Mouse (Mus musculus): ENCODE measurements around the gene Per1. TPM values are rescaled to one million over a fixed set of nuclear protein-coding genes. Genes with fewer than 3 reads are reported as not detected.

Per1 gene
- polyA plus RNA-seq, 1 experiment from 2014 or later, result 10.5 TPM

DNA sequence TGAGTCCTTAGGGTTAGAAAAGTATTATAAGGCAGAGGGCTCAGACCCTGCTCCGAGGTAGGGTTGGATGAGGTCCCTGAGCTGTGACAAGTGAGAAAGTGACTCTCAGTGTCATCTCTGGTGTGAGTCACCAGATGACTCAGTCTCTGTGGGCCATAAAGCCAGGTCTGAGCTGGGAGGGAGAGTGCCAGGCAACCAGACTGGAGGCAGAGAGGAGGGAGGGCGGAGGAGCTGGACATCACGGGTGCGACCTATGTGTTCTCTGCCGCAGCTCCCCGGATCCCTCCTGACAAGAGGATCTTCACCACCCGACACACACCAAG lies 7.3 kb downstream of the Per1 start:
- Histone ChIP-seq H3K4me3 (ENCODE audit: low read depth, low read length) (no peak overlapping the region), H3K4me1 (ENCODE audit: control insufficient read depth, insufficient read depth, low read length) (peaks cover 23% of the 10 kb centered on the region), H3K9me3 (ENCODE audit: control insufficient read depth, low read depth, low read length) (no peaks in the 10 kb centered on the region), H3K27ac (ENCODE audit: low read length) (no peak overlapping the region), H3K36me3 (ENCODE audit: control insufficient read depth, insufficient read depth, low read length) (peaks cover 59% of the 10 kb centered on the region), H3K27me3 (ENCODE audit: control insufficient read depth, insufficient read depth, low read length) (no peaks in the 10 kb centered on the region), H3K9ac (replicated peaks; ENCODE audit: low read depth, low read length) (no peak overlapping the region), H3K4me2 (replicated peaks; ENCODE audit: low read depth, low read length) (no peak overlapping the region)
- ATAC-seq (ENCODE audit: insufficient number of reproducible peaks, insufficient read depth, low FRiP score, low read depth), result no peak
- 95% methylated on average over 7 of the region's 7 CpGs for whole genome bisulfite sequencing

DNA sequence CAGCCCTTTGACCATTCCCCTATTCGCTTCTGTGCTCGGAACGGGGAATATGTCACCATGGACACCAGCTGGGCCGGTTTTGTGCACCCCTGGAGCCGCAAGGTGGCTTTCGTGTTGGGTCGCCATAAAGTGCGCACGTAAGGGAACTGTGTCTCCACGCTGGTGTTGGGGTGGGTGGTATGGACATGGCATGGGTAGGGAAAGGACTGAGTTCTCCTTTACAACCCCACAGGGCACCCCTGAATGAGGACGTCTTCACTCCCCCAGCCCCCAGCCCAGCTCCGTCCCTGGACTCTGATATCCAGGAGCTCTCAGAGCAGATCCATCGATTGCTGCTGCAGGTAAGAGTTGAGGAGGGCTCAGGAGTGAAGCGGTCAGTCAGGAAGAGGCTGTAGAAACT lies 8.1 kb downstream of the Per1 start:
- H3K27me3 ChIP-seq (ENCODE audit: control insufficient read depth, insufficient read depth, low read length), result no peaks in the 10 kb centered on the region
- peaks cover 64% of the 10 kb centered on the region for H3K36me3 ChIP-seq (ENCODE audit: control insufficient read depth, insufficient read depth, low read length)
- H3K4me2 ChIP-seq (replicated peaks; ENCODE audit: low read depth, low read length), result no peak overlapping the region
- H3K9me3 ChIP-seq (ENCODE audit: control insufficient read depth, low read depth, low read length), result no peaks in the 10 kb centered on the region
- H3K4me1 ChIP-seq (ENCODE audit: control insufficient read depth, insufficient read depth, low read length), result peaks cover 15% of the 10 kb centered on the region
- H3K27ac ChIP-seq (ENCODE audit: low read length), result no peak overlapping the region
- no peak overlapping the region for H3K4me3 ChIP-seq (ENCODE audit: low read depth, low read length)
- H3K9ac ChIP-seq (replicated peaks; ENCODE audit: low read depth, low read length), result no peak overlapping the region
- 94% methylated on average over 14 of the region's 14 CpGs for WGBS
- ATAC-seq (ENCODE audit: insufficient number of reproducible peaks, insufficient read depth, low FRiP score, low read depth), result no peak

DNA sequence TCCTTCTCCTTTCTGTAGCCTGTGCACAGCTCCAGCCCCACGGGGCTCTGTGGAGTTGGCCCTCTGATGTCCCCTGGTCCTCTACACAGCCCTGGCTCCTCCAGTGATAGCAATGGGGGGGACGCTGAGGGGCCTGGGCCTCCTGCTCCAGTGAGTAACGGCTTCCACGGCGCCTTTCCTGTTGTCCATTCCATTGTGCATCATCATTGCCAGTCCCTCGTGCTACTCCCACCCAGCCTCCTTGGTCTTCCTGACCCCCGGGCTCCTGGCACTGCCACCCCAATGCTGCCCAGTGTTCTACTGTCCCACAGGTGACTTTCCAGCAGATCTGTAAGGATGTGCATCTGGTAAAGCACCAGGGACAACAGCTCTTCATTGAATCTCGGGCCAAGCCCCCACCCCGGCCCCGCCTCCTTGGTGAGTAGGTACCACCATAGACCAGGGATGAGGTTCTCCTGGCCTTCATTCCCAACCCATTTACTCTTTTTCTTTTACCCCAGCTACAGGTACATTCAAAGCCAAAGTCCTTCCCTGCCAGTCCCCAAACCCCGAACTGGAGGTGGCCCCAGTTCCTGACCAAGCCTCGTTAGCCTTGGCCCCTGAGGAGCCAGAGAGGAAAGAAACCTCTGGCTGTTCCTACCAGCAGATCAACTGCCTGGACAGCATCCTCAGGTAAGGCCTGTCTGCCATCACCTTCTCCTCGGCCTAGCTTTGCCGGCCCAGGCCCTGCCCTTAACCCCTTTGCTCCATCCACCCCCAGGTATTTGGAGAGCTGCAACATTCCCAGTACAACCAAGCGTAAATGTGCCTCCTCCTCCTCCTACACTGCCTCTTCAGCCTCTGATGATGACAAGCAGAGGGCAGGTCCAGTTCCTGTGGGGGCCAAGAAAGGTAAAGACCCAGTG lies 8.8 kb downstream of the Per1 start:
- Histone ChIP-seq H3K36me3 (ENCODE audit: control insufficient read depth, insufficient read depth, low read length) (peaks cover 70% of the 10 kb centered on the region), H3K4me2 (replicated peaks; ENCODE audit: low read depth, low read length) (no peak overlapping the region), H3K27ac (ENCODE audit: low read length) (no peak overlapping the region), H3K4me3 (ENCODE audit: low read depth, low read length) (no peak overlapping the region), H3K9ac (replicated peaks; ENCODE audit: low read depth, low read length) (no peak overlapping the region), H3K27me3 (ENCODE audit: control insufficient read depth, insufficient read depth, low read length) (no peaks in the 10 kb centered on the region), H3K4me1 (ENCODE audit: control insufficient read depth, insufficient read depth, low read length) (peaks cover 10% of the 10 kb centered on the region; the same call in 1 of the 2 replicates), H3K9me3 (ENCODE audit: control insufficient read depth, low read depth, low read length) (no peaks in the 10 kb centered on the region)
- ATAC-seq (ENCODE audit: insufficient number of reproducible peaks, insufficient read depth, low FRiP score, low read depth), result no peak
- 91% methylated on average over 15 of the region's 15 CpGs for WGBS

GRCm38 (mm10) chr11:69104487-69104886 lies 9.5 kb downstream of the Per1 start:
- Histone ChIP-seq H3K36me3 (ENCODE audit: control insufficient read depth, insufficient read depth, low read length) (peaks cover 77% of the 10 kb centered on the region), H3K9ac (replicated peaks; ENCODE audit: low read depth, low read length) (no peak overlapping the region), H3K27me3 (ENCODE audit: control insufficient read depth, insufficient read depth, low read length) (no peaks in the 10 kb centered on the region), H3K4me2 (replicated peaks; ENCODE audit: low read depth, low read length) (no peak overlapping the region), H3K27ac (ENCODE audit: low read length) (no peak overlapping the region), H3K4me3 (ENCODE audit: low read depth, low read length) (no peak overlapping the region), H3K9me3 (ENCODE audit: control insufficient read depth, low read depth, low read length) (no peaks in the 10 kb centered on the region), H3K4me1 (ENCODE audit: control insufficient read depth, insufficient read depth, low read length) (peaks cover 6% of the 10 kb centered on the region; the same call in 1 of the 2 replicates)
- WGBS, result 88% methylated on average over 14 of the region's 14 CpGs
- no peak for ATAC-seq (ENCODE audit: insufficient number of reproducible peaks, insufficient read depth, low FRiP score, low read depth)

DNA sequence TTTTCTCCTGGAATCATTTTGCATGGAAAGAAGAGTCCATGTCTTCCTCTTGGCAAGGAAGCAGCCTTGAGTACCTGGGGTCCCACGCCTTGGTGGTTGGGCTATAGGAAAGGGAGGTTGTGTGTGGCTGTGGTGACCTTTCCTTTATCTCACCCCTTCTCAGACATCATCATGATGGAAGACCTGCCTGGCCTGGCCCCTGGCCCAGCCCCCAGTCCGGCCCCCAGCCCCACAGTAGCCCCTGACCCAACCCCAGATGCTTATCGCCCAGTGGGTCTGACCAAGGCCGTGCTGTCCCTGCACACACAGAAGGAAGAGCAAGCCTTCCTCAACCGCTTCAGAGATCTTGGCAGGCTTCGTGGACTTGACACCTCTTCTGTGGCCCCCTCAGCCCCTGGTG lies 10.2 kb downstream of the Per1 start:
- Histone ChIP-seq H3K4me1 (ENCODE audit: control insufficient read depth, insufficient read depth, low read length) (0 out of 2 replicates have a peak, but pooled peaks cover 5% of the 10 kb centered on the region), H3K27me3 (ENCODE audit: control insufficient read depth, insufficient read depth, low read length) (no peaks in the 10 kb centered on the region), H3K9ac (replicated peaks; ENCODE audit: low read depth, low read length) (no peak overlapping the region), H3K4me3 (ENCODE audit: low read depth, low read length) (no peak overlapping the region), H3K9me3 (ENCODE audit: control insufficient read depth, low read depth, low read length) (no peaks in the 10 kb centered on the region), H3K4me2 (replicated peaks; ENCODE audit: low read depth, low read length) (no peak overlapping the region), H3K27ac (ENCODE audit: low read length) (no peak overlapping the region), H3K36me3 (ENCODE audit: control insufficient read depth, insufficient read depth, low read length) (peaks cover 79% of the 10 kb centered on the region)
- WGBS, result 81% methylated on average over 6 of the region's 6 CpGs
- no peak for ATAC-seq (ENCODE audit: insufficient number of reproducible peaks, insufficient read depth, low FRiP score, low read depth)

DNA sequence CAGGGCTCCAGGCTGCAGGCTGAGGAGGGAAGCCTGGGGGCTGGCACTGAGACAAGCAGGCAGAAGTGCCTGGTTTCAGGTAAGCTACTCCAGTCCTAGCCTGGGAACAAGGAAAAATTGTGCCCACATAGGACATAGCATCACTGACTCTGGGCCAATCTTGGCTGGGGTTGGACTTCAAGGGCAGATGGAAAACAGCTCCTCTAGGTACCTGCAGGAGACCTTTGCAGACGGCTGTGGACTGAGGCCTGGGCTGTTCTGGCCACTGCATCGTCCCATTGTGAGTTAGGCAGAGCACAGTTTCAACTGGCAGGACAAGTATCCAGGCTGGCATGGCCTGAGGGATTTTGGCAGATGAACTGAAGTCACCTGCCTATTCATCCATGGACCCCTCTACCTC lies 10.8 kb downstream of the Per1 start:
- Histone ChIP-seq H3K36me3 (ENCODE audit: control insufficient read depth, insufficient read depth, low read length) (peaks cover 77% of the 10 kb centered on the region), H3K27ac (ENCODE audit: low read length) (no peak overlapping the region), H3K4me1 (ENCODE audit: control insufficient read depth, insufficient read depth, low read length) (no peaks in the 10 kb centered on the region), H3K9me3 (ENCODE audit: control insufficient read depth, low read depth, low read length) (no peaks in the 10 kb centered on the region), H3K4me2 (replicated peaks; ENCODE audit: low read depth, low read length) (no peak overlapping the region), H3K9ac (replicated peaks; ENCODE audit: low read depth, low read length) (no peak overlapping the region), H3K27me3 (ENCODE audit: control insufficient read depth, insufficient read depth, low read length) (no peaks in the 10 kb centered on the region), H3K4me3 (ENCODE audit: low read depth, low read length) (no peak overlapping the region)
- no peak for ATAC-seq (ENCODE audit: insufficient number of reproducible peaks, insufficient read depth, low FRiP score, low read depth)
- WGBS, result 85% methylated on average over 2 of the region's 2 CpGs

DNA sequence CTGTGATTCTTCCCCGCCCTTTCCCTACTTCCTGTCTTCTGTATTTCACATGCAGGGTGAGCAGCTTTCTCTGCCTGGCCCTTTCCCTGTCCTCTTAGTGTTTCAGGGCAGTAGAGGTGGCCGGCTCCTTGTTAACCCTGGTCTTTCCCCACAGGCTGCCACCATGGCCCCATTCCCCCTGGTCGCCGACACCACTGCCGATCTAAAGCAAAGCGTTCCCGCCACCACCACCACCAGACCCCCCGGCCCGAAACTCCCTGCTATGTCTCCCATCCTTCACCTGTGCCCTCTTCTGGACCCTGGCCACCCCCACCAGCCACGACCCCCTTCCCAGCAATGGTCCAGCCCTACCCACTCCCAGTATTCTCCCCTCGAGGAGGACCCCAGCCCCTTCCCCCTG lies 11.3 kb downstream of the Per1 start:
- Histone ChIP-seq H3K9ac (replicated peaks; ENCODE audit: low read depth, low read length) (no peak overlapping the region), H3K4me3 (ENCODE audit: low read depth, low read length) (no peak overlapping the region), H3K27ac (ENCODE audit: low read length) (no peak overlapping the region), H3K9me3 (ENCODE audit: control insufficient read depth, low read depth, low read length) (no peaks in the 10 kb centered on the region), H3K36me3 (ENCODE audit: control insufficient read depth, insufficient read depth, low read length) (peaks cover 72% of the 10 kb centered on the region), H3K4me2 (replicated peaks; ENCODE audit: low read depth, low read length) (no peak overlapping the region), H3K27me3 (ENCODE audit: control insufficient read depth, insufficient read depth, low read length) (no peaks in the 10 kb centered on the region), H3K4me1 (ENCODE audit: control insufficient read depth, insufficient read depth, low read length) (no peaks in the 10 kb centered on the region)
- 92% methylated on average over 11 of the region's 11 CpGs for WGBS
- ATAC-seq (ENCODE audit: insufficient number of reproducible peaks, insufficient read depth, low FRiP score, low read depth), result no peak

- H3K27me3 ChIP-seq (ENCODE audit: control insufficient read depth, insufficient read depth, low read length), result no peaks in the 10 kb centered on the region
- H3K4me3 ChIP-seq (ENCODE audit: low read depth, low read length), result no peak overlapping the region
- H3K4me1 ChIP-seq (ENCODE audit: control insufficient read depth, insufficient read depth, low read length), result no peaks in the 10 kb centered on the region
- H3K4me2 ChIP-seq (replicated peaks; ENCODE audit: low read depth, low read length), result no peak overlapping the region
- ATAC-seq (ENCODE audit: insufficient number of reproducible peaks, insufficient read depth, low FRiP score, low read depth), result no peak
- no peaks in the 10 kb centered on the region for H3K9me3 ChIP-seq (ENCODE audit: control insufficient read depth, low read depth, low read length)
- 81% methylated on average over 11 of the region's 11 CpGs for WGBS
- no peak overlapping the region for H3K27ac ChIP-seq (ENCODE audit: low read length)
- H3K36me3 ChIP-seq (ENCODE audit: control insufficient read depth, insufficient read depth, low read length), result peaks cover 68% of the 10 kb centered on the region
- H3K9ac ChIP-seq (replicated peaks; ENCODE audit: low read depth, low read length), result no peak overlapping the region
Measured at GRCm38 (mm10) chr11:69106842-69107241, 11.8 kb downstream of the Per1 start.

GRCm38 (mm10) chr11:69107676-69108075 lies 12.7 kb downstream of the Per1 start:
- Histone ChIP-seq H3K9me3 (ENCODE audit: control insufficient read depth, low read depth, low read length) (no peaks in the 10 kb centered on the region), H3K4me1 (ENCODE audit: control insufficient read depth, insufficient read depth, low read length) (no peaks in the 10 kb centered on the region), H3K4me2 (replicated peaks; ENCODE audit: low read depth, low read length) (no peak overlapping the region), H3K36me3 (ENCODE audit: control insufficient read depth, insufficient read depth, low read length) (peaks cover 59% of the 10 kb centered on the region), H3K9ac (replicated peaks; ENCODE audit: low read depth, low read length) (no peak overlapping the region), H3K27me3 (ENCODE audit: control insufficient read depth, insufficient read depth, low read length) (no peaks in the 10 kb centered on the region), H3K4me3 (ENCODE audit: low read depth, low read length) (no peak overlapping the region), H3K27ac (ENCODE audit: low read length) (no peak overlapping the region)
- 87% methylated on average over 11 of the region's 11 CpGs for WGBS
- no peak for ATAC-seq (ENCODE audit: insufficient number of reproducible peaks, insufficient read depth, low FRiP score, low read depth)
